Mouse (Mus musculus): Measurements from ENCODE around the gene Rbpj.

DNA sequence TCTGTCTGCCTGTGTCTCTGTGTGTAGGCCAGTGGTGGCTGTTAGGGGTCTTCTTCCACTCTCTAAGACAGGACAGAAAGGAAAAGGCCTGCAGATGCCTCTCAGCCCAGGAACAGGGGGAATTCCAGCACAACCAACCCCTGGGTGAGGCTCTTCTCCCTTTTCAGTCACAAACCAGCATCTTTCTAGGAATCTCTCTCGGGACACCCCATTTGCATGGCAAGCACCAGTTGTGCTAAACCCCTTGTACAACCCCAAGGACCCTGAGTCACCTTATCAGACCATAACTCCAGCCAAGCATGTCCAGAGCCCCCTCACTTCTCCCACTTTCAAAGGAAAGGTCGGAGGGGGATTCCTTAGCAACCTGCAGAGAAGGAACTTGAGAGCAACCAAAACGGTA is 13.0 kb upstream of the Rbpj start:
- no peak for TF ChIP-seq REST (IDR thresholded peaks at IDR 0.05; ENCODE audit: insufficient read depth, insufficient read length)
- TF ChIP-seq POLR2A (IDR thresholded peaks at IDR 0.05; ENCODE audit: insufficient read length, low read depth): no peak
- no peak for TF ChIP-seq POLR2AphosphoS2 (IDR thresholded peaks at IDR 0.05; ENCODE audit: insufficient read length, low read depth)
- no peak for TF ChIP-seq MAX (IDR thresholded peaks at IDR 0.05; ENCODE audit: low read depth)
- no peak for TF ChIP-seq USF1 (IDR thresholded peaks at IDR 0.05; ENCODE audit: low read depth)
- TF ChIP-seq E2F4 (IDR thresholded peaks at IDR 0.05; ENCODE audit: insufficient read depth): no peak
- TF ChIP-seq MYOD1 (IDR thresholded peaks at IDR 0.05; ENCODE audit: control insufficient read depth in 1 of 3, insufficient read length in 2 of 3, low read depth in 2 of 3): no peak
- no peak for TF ChIP-seq CEBPB (IDR thresholded peaks at IDR 0.05; ENCODE audit: insufficient read depth, poor library complexity, severe bottlenecking)

All from myocyte (in vitro differentiated cells).